Mouse (Mus musculus) ovary, postnatal 10 days (tissue): ENCODE measurements around the gene Erp27.
"Not testable (repeated sequence)": the region's sequence is repeated elsewhere in the genome, so short reads cannot be mapped to it uniquely, and the experiment has no call there.

ENCODE experiments used
- DNase-seq: peaks from one replicate; pipeline ENCODE4 v3.0.0; 2022; ENCODE audit warnings: low spot score

Erp27 gene

DNA sequence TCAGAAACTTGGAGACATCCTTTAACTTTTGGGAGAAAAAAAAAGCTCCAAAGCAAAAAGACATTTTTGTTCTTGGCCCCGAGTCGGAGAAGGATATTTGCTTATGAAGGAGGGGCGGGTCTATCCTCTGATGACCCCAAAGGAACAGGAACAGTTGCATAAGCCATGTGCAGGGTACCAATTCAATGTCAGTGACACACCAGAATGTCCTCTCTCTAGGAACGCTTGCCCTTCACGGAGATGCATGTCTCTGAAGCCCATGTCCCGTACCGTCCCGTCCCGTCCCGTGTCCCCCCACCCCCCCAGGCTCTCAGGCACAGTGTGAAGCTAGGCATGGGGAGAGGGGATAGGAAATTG is 15.1 kb downstream of the Erp27 start:
- no peak for DNase-seq

DNA sequence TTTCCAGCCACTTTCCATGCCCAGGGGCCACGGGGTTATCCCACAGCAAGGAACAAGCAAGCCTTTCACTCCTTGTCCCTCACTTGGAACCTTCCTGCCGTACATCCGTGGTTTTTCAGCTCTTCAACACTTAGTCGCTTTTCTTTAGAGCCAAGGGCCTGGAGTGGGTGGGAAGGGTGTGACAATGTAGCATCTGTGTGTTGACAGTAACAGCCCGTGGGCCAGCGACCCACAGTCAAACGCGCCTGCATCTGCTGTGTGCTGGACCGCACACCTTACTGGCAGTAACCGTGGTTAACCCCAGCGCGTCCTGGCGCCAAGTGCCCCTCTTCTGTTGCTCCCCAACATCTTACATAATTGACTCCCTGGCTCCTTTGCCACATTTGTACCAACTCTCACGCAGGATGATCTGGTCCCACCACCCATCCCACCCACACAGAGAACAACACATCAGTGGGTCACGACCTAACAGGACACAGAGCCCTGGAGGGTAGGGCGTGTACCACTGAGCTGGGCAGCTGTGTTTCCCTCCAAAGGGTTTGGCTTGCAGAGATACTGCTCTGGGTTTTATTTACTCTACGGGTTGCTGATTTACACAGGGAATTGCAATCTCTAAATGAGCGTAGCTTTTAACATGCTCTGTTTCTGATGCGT is 15.6 kb downstream of the Erp27 start:
- no peak for DNase-seq

DNA sequence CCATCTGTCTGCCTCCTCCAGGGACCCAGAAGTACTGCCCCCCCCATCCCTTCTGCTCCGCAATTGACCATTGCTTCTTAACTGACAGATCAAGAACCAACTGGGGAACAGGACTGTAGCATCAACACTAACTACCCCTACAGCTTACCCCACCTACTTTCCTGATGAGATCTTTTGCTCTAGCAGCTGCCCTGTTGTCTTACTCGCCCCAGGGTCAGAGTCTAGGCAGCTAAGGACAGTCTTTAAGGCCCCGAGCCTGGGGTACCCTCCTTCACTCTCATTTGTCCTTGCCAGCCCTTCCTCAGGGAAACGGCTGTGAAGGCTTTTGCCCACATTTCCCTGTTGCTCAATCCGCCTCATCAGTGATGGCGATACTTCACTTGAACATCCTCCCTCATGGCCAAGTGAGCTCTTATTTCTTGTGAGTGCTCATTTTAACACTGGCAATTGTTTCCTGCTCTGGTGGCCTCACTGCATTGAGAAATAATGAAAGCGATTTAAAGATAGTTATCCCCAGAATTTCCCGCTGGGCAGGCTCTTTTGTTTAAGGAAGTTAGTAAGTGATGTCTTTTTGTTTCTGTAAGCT is 18.0 kb downstream of the Erp27 start:
- no peak for DNase-seq

DNA sequence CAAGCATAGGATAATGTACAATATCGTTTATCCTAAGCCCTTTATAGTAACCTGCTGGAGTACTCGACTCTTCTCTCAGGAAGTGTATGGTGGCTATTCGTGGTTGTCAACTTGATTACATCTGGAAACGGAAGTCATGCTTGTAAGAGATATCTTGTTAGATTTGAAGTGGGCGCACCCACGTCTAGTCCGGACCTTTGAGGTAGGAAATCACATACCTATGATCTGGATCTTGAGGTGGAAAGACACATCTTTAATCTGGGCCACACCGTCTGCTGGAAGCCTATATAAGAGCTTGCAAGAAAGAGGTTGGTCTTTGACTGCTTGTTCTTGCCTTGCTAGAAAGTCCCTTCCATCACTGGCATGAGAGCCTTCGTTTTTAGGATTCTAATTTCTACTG is 19.5 kb downstream of the Erp27 start:
- DNase-seq, result no peak

DNA sequence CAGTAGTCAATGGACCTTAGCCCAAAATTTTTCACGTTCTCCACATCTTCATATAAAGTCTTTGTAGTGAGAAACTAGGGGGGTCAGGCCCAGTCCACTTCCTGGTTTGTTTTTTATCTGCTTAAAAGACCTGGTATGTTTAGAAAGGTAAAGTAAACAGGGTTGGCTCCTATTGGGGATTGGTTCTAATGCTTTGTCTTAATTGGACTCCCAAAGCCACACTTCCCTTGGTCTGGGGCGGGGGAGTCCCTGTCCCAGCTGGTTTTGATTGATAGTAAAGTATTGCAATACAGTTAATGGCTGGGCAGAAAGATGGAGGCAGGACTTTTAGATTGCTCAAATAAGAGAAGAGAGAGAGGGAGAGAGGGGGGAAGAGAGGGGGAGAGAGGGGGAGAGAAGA is 21.0 kb downstream of the Erp27 start:
- DNase-seq, result no peak

DNA sequence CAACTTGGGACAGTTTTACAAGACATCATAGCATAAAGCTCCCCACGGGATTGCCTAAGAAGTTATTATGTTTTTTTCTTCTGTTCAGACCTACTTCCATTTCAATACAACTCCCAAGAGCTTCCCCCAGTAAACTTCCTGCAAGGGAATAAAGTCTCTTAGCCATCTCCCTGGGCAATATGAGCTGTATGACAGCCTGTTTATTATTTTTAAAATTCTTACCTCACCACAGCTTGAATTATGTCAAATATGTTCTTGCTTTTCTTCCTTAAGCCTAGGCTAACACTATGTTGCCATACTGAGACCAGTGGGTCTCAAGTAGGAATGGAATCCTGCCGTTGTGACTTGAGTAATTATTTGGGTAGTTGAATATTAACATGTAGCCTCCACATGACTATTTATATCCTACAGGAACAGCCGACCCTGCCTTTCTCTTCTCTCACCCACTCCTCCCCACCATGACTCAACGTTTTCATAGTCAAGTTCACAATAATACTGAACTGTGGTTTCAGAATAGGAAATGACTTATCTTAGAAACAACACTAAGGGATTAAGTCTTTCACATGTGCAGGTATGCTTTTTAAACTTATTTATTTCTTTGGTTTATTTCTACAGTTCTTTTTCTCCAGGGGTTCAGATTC is 21.5 kb downstream of the Erp27 start:
- DNase-seq, result no peak

DNA sequence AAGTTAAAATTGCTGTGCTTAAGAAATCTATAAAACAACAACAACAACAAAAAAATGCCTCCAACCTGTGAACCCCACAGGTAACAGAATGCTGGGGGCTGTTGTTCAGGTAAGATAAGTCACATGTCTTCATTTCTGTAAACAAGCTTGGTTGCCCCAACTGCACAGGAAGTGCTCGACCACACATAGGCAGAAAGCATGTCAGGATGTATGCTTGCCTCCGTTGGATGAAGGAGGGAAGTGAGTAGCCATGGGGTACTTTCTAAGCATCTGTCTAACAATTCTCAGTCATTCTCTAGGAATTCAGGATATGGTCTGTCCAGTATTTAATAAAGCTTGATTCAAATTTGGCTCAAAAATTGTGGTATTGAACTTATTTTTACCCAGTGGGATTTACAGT is 23.0 kb downstream of the Erp27 start:
- DNase-seq, result no peak

DNA sequence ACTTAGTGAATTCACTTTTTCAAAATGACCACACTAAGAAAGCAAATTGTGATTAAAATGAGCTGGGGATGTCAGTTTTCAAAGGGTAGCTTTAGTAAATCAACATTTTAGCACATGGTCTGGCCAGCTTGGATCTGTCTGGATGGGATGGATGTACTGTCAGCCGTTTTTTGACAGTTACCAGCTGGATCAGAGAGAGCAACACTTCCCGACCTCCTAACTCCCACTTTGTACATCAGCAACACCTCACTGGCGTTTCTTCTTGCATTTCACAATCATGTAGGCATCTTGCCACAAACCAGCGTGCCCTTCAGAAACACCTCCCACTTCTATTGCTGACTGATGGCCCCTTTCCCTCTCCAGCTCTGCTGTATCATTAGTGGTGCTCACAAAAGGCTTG is 23.8 kb downstream of the Erp27 start:
- DNase-seq, result no peak

DNA sequence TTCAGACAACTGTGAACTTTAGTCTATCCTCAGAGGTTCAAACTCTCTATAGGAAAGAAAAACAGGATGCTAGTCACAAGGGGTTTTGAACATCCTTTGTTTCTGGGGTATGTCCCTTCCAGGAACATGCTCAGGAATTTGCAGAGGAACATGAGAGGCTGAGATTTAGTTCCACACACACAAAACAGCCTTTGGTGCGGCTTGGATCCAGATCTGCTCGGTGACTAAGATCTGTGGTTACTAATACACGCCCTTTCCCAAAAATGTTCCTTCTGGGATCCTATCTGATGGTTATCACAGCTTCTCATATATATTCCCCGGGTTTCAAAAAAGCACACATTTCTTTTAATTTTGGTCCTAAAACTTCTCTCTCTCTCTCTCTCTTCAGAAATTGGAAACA is 24.2 kb downstream of the Erp27 start:
- DNase-seq, result no peak

DNA sequence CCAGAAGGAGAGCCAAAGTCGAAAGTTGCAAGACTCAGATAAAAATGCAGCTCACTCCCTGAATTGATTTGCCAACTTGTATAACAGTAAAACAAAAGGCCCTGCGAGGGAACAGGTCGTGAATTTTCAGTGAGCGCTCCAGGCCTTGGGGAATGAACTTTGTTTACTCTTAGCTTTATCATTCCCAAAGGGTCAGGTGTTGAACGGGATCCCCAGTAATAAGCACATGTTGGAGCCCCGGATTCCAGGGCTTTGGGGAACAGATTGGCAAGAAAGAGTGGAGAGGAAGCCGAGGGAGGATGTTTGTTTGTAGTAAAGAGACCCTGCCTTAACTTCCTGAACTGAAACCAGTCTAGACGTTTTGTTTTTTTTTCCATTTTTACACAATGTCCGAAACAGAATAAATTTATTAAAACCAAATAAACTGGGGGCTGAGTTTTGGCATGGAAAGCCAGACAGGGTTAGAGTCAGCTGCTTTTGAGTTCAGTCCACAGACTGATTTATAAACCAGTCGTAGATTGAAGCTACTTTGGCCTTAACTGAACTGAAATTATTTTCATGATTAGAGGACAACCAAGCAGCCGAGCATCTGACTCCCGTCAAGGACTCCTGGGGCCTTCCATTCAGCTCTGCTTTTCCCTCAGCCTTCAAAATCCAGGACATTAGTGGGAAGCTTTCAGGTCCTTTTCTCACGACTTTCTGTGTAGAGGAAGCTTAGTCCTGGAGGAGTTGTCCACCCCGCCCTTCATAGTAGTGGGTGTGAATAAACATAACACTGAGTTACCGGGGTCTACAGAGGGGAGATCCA is 27.2 kb downstream of the Erp27 start:
- DNase-seq, result no peak

DNA sequence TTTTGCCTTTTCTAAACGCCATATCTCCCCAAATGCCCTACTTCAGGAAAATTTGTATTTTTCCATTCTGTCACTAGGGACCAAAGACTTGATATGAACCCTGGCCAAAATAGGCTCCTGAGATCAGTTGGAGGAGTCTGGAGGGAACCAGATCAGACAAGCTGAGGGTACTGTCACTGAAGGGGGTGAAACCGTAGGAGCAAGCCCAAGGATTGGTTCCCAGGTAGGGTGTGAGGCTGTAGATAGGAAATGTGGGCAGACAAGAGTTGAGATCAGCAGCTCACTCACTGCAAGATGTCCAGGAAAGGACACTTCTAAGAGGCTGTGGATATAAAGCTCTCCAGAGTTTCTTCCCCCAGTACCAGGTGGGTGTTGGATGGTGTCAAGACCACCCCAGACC is 30.0 kb downstream of the Erp27 start:
- DNase-seq, result no peak

DNA sequence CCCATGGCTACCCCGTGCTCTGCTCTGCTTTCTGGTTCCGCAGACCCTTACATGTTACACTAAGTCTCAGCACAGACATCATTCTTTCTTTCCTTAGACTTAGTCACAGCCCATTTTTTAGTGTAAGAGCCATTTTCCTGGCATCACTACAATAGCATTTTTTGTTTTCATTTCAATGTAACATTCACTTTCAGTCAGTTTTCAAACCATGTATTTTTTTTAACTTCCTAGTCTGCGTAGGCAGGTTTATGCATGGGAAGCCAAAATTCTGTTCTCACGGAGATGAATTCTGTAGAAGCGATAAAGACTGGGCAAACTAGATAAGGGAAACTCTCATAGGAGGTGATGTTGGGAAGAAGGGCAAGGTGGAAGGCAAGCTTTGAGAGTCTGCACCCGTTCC is 32.4 kb downstream of the Erp27 start:
- DNase-seq, result no peak

DNA sequence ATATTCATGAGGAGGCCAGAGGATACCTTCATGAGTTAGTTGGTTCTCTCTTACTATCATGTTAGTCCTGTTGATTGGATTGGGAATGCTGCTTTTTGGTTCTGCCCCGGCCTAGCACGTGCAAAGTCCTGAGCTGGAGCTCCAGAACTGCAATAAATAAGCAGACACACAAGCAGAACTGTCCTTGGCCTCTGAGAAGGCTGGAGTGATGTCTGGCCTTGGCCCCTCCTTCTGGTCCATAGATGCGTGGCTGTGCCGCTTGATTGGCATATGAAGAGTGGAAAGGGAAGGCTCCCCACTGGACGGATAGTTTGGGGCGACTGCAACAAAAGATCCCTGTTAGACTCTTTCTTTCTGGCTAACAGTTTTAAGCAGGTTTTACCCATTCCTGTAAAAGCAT is 32.9 kb downstream of the Erp27 start:
- DNase-seq, result no peak

DNA sequence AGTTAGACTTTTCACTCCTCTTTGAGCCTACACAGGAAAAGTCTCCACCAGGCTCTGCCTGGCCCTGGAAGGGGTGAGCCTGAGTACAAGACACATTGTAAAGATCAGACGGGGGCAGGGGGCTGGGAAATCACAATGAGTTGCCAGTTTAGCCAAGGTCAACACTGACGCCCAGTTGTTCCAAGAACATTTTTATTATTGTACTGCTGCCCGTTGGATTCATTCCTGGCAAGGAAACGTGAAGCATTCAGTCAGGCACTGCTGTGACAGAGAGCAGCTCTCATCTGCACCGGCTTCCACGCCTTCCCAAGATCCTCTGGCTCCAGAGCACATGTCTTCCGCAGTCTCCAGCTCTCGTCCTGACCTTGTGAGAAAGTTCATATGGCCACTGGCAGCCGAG is 34.1 kb downstream of the Erp27 start:
- DNase-seq, result no peak

DNA sequence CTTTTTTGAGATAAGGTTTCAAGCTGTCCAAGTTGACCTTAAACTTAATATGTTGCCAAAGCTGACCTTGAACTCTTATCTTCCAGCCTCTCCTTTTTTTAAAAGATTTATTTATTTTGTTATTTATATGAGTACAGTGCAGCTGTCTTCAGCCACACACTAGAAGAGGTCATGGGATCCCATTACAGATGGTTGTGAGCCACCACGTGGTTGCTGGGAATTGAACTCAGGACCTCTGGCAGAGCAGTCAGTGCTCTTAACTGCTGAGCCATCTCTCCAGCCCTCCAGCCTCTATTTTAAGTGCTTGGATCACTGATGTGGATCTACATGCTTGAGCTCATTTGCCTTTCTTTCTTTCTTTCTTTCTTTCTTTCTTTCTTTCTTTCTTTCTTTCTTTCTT is 37.2 kb downstream of the Erp27 start:
- DNase-seq, result not testable (repeated sequence)

DNA sequence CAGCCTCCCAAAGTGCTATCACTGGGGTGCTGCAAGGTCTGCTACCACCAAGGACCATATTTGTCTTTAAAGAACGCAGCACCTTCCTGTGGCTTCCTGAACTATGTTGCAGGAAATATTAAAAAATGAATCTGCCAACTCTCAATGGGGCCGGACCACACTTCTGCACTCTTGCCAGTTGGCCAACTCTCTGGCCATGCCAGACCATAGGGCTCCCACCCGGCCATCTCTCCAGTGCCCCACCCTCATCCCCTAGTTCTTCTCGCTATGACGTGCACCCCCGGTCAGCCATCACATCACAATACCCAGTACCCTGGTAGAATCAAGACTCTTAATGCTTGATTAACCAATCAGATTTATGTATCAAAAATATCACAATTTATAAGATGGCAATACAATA is 38.0 kb downstream of the Erp27 start:
- DNase-seq, result no peak

DNA sequence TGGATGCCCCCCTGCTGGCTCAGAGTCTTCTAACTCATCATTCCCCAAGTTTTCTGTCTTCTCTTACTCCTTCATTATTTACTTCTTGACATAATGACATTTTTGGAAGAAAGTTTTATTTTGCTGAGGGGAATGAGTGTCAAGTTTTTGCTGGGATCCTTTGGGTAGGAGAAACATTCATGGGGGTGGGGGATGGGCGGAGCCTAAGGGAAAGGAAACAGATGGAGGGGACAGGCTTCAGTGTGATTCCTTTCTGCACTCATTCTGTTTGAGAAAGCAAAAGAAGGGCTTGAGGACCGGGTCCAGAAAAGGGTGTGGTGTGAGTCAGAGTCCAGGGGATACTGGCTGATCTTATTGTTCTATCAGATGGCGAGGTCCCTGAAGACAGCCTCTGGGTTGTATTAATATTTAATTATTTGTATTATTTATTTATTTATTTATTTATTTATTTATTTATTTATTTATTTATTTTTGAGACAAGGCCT is 38.5 kb downstream of the Erp27 start:
- no peak for DNase-seq

DNA sequence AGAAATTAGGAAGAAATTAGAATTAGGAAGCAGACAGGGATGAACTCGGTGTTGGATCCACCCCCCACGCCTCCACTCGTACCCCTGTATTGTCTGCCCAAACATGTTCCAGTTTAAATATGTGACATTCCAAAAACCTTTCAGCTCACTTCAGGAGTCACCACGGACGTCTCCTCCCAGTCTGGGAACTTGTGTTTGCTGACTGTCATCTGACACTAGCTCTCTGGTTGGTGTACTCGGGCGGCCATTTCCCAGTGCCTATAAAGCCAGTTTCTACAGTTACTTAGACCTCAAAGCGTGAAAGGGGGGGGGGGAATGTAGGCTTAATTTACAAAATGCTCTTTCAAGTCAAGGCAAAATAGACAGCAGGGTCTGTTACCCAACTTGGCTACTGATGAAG is 40.3 kb downstream of the Erp27 start:
- no peak for DNase-seq

DNA sequence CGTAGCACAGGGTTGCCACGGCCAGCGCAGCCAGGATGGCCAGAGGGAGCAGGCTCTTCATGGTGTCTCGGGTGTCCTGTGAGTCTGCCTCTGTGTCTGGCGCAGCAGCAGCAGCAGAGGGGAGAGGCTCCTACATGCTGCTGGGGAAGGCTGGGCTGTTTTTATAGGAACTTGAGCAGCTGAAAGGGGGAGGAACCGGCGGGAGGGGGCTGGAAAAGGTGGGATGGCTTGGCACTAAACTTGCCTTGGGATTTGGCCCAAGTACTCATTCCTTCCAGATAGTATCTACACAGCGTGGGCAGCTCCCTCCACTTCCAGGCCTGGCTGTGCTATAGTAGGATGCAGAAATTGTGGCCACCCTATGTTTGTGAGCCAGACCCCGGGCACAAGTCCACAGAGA is 46.3 kb downstream of the Erp27 start, which contains the start of gene Mgp:
Mgp (minus strand) TSS at position 154 of the 400 bp plus-strand sequence.
- no peak for DNase-seq

DNA sequence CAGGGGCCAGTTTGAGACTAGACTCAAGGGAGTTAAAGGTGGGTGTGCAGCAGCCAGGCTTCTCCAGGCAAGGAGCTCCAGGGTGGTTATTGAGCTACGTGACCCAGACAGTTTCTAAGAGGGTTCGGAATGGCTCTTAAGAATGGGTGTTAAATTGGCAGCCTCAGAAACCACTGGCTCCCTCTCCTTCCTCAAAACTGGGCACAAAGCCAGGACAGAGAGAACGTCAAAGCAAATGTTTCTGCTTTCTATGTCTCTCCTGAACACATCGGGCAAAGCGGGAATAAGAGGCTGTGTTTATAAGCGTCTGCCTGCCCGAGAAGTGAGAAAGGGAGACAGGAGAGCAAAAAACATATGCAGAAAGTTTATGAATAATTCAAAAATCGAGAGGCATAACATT is 47.4 kb downstream of the Erp27 start:
- DNase-seq, result no peak

DNA sequence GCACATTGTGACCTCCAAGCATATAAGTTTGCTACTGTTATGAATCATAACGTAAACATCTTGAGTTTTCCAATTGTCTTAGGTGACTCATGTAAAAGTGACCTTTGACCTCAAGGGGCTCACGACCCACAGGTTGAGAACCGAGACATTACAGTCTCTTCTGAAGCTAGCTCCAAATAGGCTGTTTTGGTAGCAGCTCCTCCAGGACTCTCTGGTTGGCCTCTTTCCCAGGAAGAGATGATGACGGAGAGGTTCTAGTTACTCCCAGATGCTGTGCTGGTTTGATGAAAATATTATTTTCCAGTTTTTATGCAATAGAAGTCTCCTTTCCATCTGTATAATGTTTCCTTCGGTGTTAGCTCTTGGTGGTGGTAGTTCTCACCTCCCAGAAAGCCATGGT is 53.1 kb downstream of the Erp27 start:
- no peak for DNase-seq

DNA sequence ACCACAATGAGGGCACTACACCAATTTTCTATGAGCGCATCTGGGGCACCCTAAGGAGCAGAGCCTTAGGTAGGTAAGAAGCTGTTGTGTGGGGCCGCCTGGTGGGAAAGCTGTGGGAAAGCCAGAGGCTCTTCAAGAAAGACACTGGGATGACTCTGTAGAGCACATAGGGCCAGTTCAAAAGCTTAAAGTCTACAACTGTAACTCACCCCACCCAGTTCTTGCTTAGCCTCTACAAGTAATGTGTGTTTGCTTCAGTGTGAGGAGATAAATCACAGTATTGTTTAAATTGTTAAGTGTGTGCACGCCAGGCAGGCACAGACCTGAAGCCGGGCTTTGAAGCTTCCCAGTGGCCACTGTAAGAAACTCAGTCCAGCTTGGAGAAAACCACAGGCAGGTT is 55.8 kb downstream of the Erp27 start:
- no peak for DNase-seq

DNA sequence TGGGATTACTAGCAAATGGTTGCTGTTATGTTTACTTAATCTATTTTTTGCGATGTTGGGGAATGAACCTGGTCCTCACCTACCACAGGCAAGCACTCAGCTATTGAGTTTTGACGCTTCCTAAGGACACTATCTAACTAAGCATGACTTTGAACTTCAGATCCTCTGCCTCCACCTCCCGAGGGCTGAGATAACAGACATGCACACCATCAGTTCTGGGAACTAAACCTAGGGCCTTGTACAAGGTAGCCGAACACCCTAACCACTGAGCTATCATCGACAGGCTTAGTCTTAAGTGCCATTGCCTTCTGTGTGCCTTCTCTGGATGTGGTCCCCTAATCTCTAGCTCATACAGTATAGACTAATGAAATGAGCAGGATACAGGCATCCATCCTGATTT is 56.6 kb downstream of the Erp27 start:
- no peak for DNase-seq
